Mouse (Mus musculus): Measurements from ENCODE around the gene Tkfc. TPM values are rescaled to one million over a fixed set of nuclear protein-coding genes. Genes with fewer than 3 reads are reported as not detected.
"Not testable (repeated sequence)": the region's sequence is repeated elsewhere in the genome, so short reads cannot be mapped to it uniquely, and the experiment has no call there.

Gene Tkfc
- polyA plus RNA-seq, 1 experiment from 2014 or later, result 7.3 TPM

- Histone ChIP-seq H3K9ac (replicated peaks; ENCODE audit: low read depth) (no peak overlapping the region), H3K36me3 (ENCODE audit: insufficient read depth, low read length) (no peaks in the 10 kb centered on the region), H3K9me3 (ENCODE audit: low read length) (no peaks in the 10 kb centered on the region), H3K27ac (ENCODE audit: low read length) (peak overlapping the region; percentile 83), H3K4me1 (ENCODE audit: insufficient read depth, low read depth, low read length) (no peaks in the 10 kb centered on the region), H3K4me2 (replicated peaks; ENCODE audit: low read depth, low read length) (no peak overlapping the region), H3K27me3 (replicated peaks; ENCODE audit: insufficient read depth, low read length) (no peaks in the 10 kb centered on the region), H3K4me3 (ENCODE audit: low read depth, low read length) (no peak overlapping the region)
- no peak for DNase-seq (ENCODE audit: low spot score)
- TF ChIP-seq CTCF (IDR thresholded peaks at IDR 0.05) (no peak), EP300 (IDR thresholded peaks at IDR 0.05) (no peak)
- no peak for ATAC-seq
- WGBS, result 64% methylated on average over 5 of the region's 5 CpGs
These were observed 43.1 kb downstream of the Tkfc start for GRCm38 (mm10) chr19:10562351-10562750.

DNA sequence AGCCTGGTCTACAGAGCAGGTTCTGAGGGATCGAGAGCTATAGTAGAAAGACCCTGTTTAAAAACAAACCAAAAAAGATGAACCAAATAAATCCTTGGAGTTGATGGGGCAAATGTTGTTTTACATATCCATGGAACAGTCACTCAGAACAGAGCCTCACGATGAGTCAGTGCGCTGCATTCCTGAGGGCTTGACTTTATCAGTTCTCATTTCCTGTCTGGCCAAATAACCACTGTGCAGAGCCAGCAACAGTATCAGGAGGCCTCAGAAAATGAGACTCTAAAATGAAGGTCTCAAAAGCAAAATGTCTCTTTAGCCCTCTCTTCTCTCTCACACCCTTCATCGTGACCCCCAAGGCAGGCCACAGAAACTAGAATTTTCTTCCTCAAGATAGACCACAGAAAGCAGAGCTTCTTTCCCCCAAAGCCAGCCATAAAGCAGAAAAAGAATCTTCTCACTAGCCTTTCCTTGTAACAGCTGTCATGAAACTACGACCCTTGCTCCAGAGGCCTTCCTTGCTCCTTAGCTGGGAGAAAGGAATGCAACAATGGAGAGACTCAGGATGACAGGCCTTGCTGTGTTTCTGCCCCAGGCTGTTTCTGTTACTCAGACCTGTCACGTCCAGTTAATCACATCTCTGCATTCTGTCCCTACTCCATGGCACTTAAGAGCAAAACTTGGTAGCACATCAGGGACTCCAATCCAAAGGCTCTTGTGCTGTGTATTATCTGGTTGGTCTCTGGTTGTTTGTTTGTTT is 43.7 kb downstream of the Tkfc start:
- Histone ChIP-seq H3K27ac (ENCODE audit: low read length) (peak overlapping the region; percentile 83), H3K4me2 (replicated peaks; ENCODE audit: low read depth, low read length) (no peak overlapping the region), H3K4me1 (ENCODE audit: insufficient read depth, low read depth, low read length) (no peaks in the 10 kb centered on the region), H3K36me3 (ENCODE audit: insufficient read depth, low read length) (no peaks in the 10 kb centered on the region), H3K4me3 (ENCODE audit: low read depth, low read length) (no peak overlapping the region), H3K9me3 (ENCODE audit: low read length) (no peaks in the 10 kb centered on the region), H3K27me3 (replicated peaks; ENCODE audit: insufficient read depth, low read length) (no peaks in the 10 kb centered on the region), H3K9ac (replicated peaks; ENCODE audit: low read depth) (no peak overlapping the region)
- TF ChIP-seq EP300 (IDR thresholded peaks at IDR 0.05) (no peak), CTCF (IDR thresholded peaks at IDR 0.05) (no peak)
- DNase-seq (ENCODE audit: low spot score), result peak; percentile 79
- 48% methylated on average over 6 of the region's 6 CpGs for WGBS
- ATAC-seq, result peak; percentile 85

DNA sequence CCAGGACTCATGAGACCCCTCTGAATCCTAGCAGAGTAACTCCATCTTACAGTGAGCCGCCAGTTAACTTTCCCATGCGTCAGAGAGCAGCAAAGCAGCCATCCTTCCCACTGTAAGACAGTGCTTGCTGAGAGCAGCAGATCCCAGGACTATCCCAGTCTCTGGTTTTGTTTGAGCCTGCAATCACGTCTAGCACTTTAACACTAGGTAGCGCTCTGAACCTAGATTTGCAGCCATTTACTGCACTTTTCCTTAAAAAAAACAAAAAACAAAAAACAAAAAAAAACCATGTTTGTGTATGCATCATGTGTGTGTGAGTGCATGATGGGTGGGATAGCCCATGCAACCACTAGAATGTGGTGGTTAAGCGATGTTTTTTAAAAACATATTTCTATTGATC is 45.3 kb downstream of the Tkfc start:
- Histone ChIP-seq H3K4me3 (ENCODE audit: low read depth, low read length) (no peak overlapping the region), H3K4me2 (replicated peaks; ENCODE audit: low read depth, low read length) (no peak overlapping the region)
- DNase-seq (ENCODE audit: low spot score), result peak; percentile 55

DNA sequence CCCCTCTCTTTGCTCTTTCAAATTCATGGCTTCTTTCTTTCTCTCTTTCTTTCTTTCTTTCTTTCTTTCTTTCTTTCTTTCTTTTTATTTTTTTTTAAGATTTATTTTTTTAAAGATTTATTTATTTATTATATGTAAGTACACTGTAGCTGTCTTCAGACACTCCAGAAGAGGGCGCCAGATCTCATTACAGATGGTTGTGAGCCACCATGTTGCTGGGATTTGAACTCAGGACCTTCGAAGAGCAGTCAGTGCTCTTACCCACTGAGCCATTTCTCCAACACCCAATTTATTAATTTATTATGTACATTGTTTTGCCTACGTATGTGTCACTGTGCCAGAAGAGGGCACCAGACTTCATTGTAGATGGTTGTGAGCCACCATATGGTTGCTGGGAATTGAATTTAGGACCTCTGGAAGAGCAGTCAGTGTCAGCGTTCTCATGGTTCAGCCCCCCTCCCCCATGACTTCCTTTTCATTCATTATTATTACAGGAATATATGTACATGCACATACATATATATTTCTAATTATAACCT is 47.5 kb downstream of the Tkfc start:
- H3K4me1 ChIP-seq (ENCODE audit: insufficient read depth, low read depth, low read length); H3K9ac ChIP-seq (replicated peaks; ENCODE audit: low read depth); H3K36me3 ChIP-seq (ENCODE audit: insufficient read depth, low read length); H3K4me2 ChIP-seq (replicated peaks; ENCODE audit: low read depth, low read length); ATAC-seq; H3K4me3 ChIP-seq (ENCODE audit: low read depth, low read length); H3K27me3 ChIP-seq (replicated peaks; ENCODE audit: insufficient read depth, low read length); H3K27ac ChIP-seq (ENCODE audit: low read length); H3K9me3 ChIP-seq (ENCODE audit: low read length); DNase-seq (ENCODE audit: low spot score): not testable (repeated sequence)
- WGBS, result 66% methylated on average over 4 of the region's 4 CpGs
- peak; percentile 13 for TF ChIP-seq CTCF (IDR thresholded peaks at IDR 0.05)

More for the DNA sequence above, 45.3 kb downstream of the Tkfc start:
- Histone ChIP-seq H3K4me1 (ENCODE audit: insufficient read depth, low read depth, low read length) (peaks cover 2% of the 10 kb centered on the region; the same call in 1 of the 2 replicates), H3K36me3 (ENCODE audit: insufficient read depth, low read length) (no peaks in the 10 kb centered on the region), H3K9me3 (ENCODE audit: low read length) (no peaks in the 10 kb centered on the region), H3K27ac (ENCODE audit: low read length) (no peak overlapping the region), H3K27me3 (replicated peaks; ENCODE audit: insufficient read depth, low read length) (no peaks in the 10 kb centered on the region), H3K9ac (replicated peaks; ENCODE audit: low read depth) (no peak overlapping the region)
- TF ChIP-seq EP300 (IDR thresholded peaks at IDR 0.05), result no peak
- peak; percentile 60 for TF ChIP-seq CTCF (IDR thresholded peaks at IDR 0.05)
- ATAC-seq, result no peak
- 41% methylated on average over 5 of the region's 5 CpGs for WGBS

- Histone ChIP-seq H3K4me2 (replicated peaks; ENCODE audit: low read depth, low read length) (no peak overlapping the region), H3K4me3 (ENCODE audit: low read depth, low read length) (no peak overlapping the region), H3K27me3 (replicated peaks; ENCODE audit: insufficient read depth, low read length) (no peaks in the 10 kb centered on the region), H3K4me1 (ENCODE audit: insufficient read depth, low read depth, low read length) (peaks cover 7% of the 10 kb centered on the region; the same call in 1 of the 2 replicates), H3K36me3 (ENCODE audit: insufficient read depth, low read length) (no peaks in the 10 kb centered on the region), H3K9me3 (ENCODE audit: low read length) (no peaks in the 10 kb centered on the region), H3K9ac (replicated peaks; ENCODE audit: low read depth) (no peak overlapping the region), H3K27ac (ENCODE audit: low read length) (no peak overlapping the region)
- TF ChIP-seq CTCF (IDR thresholded peaks at IDR 0.05), result no peak
- no peak for TF ChIP-seq EP300 (IDR thresholded peaks at IDR 0.05)
- no peak for DNase-seq (ENCODE audit: low spot score)
- no peak for ATAC-seq
- 83% methylated on average over 2 of the region's 2 CpGs for WGBS
These were observed 48.0 kb downstream of the Tkfc start for GRCm38 (mm10) chr19:10557430-10557829.

DNA sequence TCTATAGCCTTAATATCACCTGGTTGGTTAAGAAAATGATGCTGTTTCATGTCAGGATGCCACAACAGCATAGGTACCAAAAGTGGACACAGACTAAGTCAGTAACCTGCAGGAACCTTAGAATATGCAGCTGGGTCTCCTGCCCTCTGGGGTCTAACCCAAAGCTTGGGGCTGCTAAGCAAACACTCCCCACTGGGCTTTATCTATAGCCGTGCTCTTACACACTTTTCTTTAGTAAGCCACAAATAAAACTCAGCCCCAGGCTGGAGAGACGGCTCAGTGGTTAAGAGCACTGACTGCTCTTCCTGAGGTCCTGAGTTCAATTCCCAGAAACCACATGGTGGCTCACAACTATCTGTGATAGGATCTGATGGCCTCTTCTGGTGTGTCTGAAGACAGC is 48.5 kb downstream of the Tkfc start:
- no peak overlapping the region for H3K27ac ChIP-seq (ENCODE audit: low read length)
- WGBS, result 68% methylated on average over 2 of the region's 2 CpGs
- no peaks in the 10 kb centered on the region for H3K27me3 ChIP-seq (replicated peaks; ENCODE audit: insufficient read depth, low read length)
- no peak for ATAC-seq
- no peak overlapping the region for H3K4me3 ChIP-seq (ENCODE audit: low read depth, low read length)
- peaks cover 7% of the 10 kb centered on the region; the same call in 1 of the 2 replicates for H3K4me1 ChIP-seq (ENCODE audit: insufficient read depth, low read depth, low read length)
- TF ChIP-seq EP300 (IDR thresholded peaks at IDR 0.05) (no peak), CTCF (IDR thresholded peaks at IDR 0.05) (no peak)
- H3K36me3 ChIP-seq (ENCODE audit: insufficient read depth, low read length), result no peaks in the 10 kb centered on the region
- no peak overlapping the region for H3K4me2 ChIP-seq (replicated peaks; ENCODE audit: low read depth, low read length)
- DNase-seq (ENCODE audit: low spot score), result no peak
- no peaks in the 10 kb centered on the region for H3K9me3 ChIP-seq (ENCODE audit: low read length)
- no peak overlapping the region for H3K9ac ChIP-seq (replicated peaks; ENCODE audit: low read depth)
